13 mouse cellular contexts compared by ENCODE assay signal in genomic region chr10:98765786-98766419, GRCm38 (mm10).
"Had no signal": no experiment of that assay in that cellular context is flagged by ENCODE, and none has a peak within 500 bp of the region (broad histone marks: within the 10 kb centered on the region; RNA-seq: fewer than 3 reads in every experiment).

No protein-coding gene starts in this region.

- H3K4me1 ChIP-seq: kidney, embryonic 15.5 days; limb, embryonic 13.5 days; midbrain, embryonic 15.5 days; stomach, embryonic 15.5 days had no signal

- DNase-seq: kidney, adult 2 months; kidney, postnatal 14 days; left cerebral cortex, postnatal 4 days; lung, adult 2 months; lung, postnatal 36 days; thymus, adult 2 months; thymus, postnatal 25 days had no signal

- H3K27me3 ChIP-seq: kidney, embryonic 15.5 days; limb, embryonic 13.5 days; midbrain, embryonic 15.5 days; stomach, embryonic 15.5 days had no signal

- H3K4me2 ChIP-seq: kidney, embryonic 15.5 days; limb, embryonic 13.5 days; midbrain, embryonic 15.5 days; stomach, embryonic 15.5 days had no signal

- H3K9me3 ChIP-seq: kidney, embryonic 15.5 days; midbrain, embryonic 15.5 days; stomach, embryonic 15.5 days had no signal

- H3K9ac ChIP-seq: kidney, embryonic 15.5 days; limb, embryonic 13.5 days; liver, embryonic 14.5 days; midbrain, embryonic 15.5 days; stomach, embryonic 15.5 days had no signal

- H3K36me3 ChIP-seq: kidney, embryonic 15.5 days; limb, embryonic 13.5 days; midbrain, embryonic 15.5 days; stomach, embryonic 15.5 days had no signal

- H3K27ac ChIP-seq: kidney, embryonic 15.5 days; limb, embryonic 13.5 days; liver, embryonic 14.5 days; midbrain, embryonic 15.5 days; stomach, embryonic 15.5 days had no signal

- H3K4me3 ChIP-seq: kidney, embryonic 15.5 days; limb, embryonic 13.5 days; midbrain, embryonic 15.5 days; stomach, embryonic 15.5 days had no signal

- ATAC-seq: lung, postnatal 0 days; midbrain, embryonic 15.5 days had no signal
